Mouse (Mus musculus) skeletal muscle tissue, adult 2 months (tissue): ENCODE results near the gene Pakap.

Experiments
- DNase-seq: peaks from one replicate; pipeline ENCODE4 v3.0.0-alpha.2; 2012; ENCODE audit warnings: low read depth, low spot score

Gene Pakap

DNA sequence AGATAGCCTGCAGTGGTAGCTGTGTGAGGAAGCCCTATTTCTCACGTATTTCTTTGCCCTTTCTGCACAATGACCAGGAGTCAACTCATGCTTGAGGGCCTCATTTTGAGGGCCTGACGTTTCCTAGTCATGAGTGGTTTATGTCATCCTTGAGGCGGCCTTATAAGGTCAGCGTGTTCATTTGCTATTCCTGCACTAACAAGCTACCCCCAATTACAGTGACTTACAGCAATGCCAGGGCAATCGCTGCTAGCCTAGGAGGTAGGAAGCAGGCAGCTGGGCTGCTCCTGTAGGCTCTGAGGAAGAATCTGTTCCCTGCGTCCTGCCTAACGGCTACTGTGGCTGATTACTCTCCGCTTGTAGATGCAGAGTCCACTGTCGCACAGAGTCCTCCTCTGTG, 269.1 kb downstream of the Pakap start:
- DNase-seq, result no peak

DNA sequence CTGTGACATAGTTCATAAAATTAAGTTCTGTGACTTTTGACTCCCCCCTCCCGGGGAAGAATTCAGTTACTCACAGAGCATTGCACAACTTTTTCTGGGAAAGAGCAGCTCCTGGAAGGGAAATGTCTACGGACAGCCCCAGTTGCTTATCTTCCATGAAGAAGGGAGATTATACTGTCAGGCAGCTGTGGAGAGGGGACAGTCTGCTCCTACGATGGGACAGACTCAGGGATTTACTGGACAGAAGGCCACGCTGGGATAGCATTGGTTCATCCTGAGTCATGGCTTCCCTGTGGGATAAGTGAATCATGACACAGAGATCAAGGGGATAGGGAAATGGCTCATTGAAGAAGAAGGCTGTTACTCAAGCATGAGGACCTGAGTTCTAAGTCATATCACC, 271.4 kb downstream of the Pakap start:
- DNase-seq, result peak; percentile 42

DNA sequence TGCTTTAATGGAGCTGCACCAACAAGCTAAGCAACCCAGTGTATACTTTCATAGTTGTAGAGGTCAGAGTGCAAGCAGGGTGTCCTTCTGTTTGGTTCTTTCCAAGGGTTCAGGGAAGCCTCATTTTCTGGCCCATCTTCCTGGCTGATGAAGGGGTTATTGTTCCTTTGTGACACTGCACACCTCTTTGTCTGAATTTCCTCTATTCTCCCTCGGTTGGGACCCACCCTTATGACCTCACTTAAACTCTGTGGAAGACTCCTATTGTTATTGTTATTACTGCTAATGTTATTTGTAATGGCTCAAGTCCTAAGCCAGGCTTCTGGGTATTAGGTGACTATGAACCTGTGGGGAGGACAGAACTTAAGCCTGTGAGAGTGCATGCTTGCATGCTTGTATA, 273.9 kb downstream of the Pakap start:
- no peak for DNase-seq

DNA sequence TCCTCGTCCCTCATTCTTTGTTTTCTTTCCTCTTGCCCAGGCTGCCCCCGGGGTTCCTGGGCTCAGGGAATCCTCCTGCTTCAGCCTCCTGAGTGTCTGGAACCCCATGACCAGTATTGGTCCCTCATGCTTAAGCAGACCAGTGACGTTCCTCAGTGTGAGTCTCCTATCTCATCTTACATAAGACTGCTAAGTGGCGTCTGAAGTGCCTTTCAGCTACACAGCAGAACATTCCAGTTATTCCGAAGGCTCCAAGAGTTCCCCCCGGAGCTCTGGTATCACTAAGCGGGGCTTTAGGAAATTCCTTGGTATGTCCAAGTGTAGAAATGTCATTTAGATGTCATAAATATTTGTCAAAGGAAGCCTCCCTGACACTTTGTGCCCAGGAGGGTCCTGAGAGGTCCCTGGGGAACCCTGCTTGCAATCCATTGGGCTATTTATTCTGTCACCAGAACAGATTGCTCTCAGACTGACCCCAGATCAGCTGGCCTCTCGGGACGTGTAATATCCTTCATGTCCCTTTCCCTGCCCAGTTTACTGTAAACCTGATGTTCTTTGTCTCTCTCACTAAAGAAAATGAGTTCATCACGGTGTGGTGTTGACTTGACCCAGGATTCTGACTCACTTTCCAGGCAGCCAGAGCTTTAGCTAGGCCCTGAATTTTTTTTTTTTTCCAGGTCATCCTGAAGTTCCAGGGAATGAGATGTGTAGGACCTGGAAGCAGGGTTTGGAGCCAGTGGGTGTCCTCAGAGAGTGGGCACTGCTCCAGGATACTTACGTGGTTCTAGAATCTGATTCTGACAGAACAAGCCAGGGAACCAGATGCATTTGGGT, 274.7 kb downstream of the Pakap start:
- DNase-seq, result no peak

DNA sequence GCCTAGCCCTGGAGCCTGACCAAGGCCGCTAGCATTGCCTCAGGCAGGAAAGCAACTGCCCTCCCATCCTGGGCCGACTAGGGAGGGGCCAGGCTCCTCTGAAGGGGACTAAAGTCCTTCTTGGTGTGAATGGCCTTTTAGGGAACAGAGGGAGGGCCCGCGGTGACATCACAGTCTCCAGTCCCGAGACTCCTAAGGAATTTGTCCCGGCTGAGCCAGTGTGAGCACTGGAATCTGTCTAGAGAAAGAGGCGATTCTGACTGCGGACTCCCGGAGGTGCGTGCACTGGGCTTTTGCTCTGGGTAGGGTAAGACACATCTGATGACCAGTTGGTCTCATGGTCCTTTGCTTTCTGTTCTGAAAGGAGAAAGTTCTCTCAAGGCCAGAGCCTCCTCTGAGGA, 277.1 kb downstream of the Pakap start:
- DNase-seq, result peak; percentile 76

DNA sequence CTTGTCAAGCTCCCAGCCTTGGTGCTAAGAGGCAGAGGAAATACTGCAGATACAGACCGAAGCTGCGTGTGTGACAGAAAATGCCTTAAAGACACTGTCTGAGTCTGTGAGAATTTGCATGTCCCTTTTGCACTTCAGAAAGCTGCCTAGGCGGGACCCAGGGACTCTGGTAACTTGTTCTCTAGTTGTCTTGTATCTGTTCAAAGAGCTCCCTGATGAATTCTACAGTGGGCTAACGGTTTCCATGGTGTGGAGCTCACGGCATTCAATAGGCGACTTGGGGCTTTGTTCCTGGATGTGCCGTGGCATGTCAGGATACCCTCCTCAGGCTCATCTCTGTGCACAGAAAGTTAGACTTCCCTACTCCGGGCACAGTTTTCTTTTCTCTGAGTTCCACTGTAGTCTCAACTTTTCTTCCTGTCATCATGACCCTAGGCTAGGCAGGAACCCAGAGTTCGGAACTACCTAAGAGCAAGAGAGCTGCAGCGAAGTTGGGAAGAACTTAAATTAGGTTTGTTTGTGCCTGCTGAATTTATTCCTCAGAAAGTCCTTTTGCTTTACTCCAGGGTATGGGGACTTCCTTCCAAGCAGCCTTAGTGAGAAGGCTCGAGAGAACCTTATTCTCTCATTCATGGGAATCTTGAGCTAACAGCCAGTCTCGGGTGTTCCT, 277.7 kb downstream of the Pakap start:
- DNase-seq, result no peak

DNA sequence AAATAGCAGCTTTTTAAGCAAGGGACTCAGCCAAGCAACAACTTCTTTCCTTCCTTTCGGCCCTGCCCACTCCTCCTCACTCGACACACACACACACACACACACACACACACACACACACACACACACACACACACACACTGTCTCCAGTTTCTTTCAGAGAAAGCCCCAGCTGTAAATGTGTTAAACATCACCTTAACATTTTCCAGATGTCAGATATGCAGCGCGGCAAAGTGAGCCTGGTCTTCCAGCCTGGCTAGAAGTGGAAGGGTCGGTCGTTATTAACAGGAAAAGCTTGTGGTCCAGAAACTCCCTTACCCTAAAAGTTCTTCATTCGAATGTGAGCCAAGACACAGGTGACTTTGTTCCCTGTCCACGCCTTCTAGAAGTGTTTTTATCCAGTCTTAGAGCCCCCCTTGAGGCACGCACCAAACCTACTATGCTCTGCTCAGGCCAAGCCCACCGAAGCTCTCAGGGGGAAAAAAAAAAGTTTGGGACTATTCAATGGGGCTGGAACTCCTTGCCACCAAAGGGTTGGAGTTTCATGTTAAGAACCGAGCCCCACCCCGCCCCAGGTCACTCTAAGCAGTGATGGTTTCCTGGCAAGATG, 278.5 kb downstream of the Pakap start:
- DNase-seq, result no peak

DNA sequence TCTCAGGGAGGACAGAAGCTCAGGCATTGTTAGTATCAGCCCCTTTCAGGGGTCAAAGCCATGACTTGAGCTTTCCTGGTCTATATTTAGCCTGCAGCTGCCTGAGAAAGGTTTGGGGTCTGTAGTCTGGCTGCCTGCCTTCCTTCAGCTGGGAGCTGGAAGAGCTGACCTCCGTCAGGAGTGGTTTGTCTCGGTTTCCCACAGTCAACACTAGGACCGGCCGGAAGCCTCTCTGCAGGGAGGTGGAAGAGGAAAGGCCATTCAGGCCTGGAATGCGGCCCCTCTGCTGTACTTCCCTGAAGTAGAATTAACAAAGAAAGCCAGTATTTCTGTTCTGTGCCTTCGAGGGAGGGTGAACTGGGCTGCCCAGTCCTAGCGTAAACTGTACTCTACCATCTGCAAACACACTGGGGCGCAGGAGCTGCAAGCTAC, 279.0 kb downstream of the Pakap start:
- no peak for DNase-seq

DNA sequence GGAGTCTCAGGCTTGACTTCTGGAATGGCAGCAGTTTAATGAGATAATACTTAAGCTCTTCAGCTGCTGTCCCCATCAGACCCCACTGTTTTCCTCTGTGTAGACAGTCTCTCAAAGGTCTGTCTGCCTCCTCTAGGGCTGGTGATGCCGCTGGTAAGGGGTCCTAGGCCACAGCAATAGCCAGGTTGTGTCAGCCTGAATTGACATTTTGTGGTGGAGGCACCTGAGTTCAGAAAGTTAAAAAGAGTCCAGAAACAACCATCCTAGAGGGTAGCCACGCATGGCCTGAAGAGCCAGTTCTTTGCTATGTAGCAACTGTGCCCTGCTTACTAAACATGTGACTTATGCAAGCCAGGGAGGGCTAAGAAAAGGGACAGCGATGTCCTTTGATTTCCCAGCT, 279.7 kb downstream of the Pakap start:
- DNase-seq, result no peak

DNA sequence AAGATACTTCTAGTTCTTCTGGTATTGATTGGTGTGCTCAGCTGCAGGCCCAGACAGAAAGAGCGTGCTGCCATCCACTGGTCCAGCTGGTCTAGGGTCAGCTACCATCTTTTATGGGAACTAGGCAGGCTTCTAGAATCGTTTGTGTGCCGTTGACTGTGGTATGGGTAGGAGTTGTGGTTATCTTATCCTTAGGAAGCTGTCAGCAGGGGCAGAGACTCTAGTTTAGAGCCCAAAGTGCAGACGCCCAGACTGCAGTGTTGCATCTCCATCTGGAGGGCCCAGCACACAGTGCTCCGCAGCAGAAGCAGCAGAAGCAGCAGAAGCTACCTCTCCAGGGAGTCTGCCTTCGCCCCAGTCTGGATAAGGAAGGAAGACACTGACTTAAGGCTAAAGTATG, 281.5 kb downstream of the Pakap start:
- no peak for DNase-seq

DNA sequence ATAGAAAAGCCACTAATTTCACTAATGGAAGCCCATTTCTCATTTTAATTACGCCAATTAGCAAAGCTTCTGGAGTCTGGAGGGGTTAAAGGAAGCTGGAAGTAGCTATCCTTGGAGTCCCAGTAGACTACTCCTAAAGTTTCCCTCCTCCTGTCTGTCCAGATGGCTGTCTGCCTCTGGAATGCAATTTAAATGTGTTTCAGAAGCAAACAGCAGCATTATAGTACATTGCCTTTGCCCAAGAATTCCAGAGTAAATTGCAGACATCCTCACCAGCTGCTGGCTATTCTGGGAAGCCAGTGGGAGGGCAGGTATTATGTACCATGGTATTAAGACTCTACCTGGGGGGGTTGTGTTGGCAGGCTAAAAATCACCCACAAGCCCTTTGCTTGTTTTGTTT, 283.8 kb downstream of the Pakap start:
- no peak for DNase-seq

DNA sequence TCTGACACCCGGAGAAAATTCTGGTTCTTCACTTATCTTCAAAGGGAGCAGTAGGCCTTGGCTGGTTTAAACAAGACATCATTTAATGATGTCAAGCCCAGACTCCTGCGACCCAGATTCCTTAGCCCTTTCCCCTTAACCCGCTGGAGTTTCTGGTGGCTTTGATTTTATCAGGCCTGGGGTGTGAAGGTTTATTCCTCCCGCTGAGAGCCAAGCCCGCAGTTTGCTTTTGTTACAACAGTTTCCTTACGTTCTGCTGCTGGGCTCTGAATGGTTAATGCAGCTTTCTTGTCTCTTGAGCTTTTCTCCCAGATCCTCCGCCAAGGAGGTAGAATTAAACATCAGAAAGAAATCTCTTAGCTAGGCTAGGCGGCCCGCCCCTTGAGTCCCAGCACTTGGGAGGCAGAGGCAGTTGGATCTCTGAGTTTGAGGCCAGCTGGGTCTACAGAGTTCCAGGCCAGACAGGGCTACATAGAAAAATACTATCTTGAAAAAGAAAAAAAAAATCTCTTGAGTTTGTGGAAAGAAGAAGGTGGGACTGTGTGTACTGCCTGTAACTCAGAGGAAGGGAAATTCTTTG, 284.6 kb downstream of the Pakap start:
- DNase-seq, result no peak

DNA sequence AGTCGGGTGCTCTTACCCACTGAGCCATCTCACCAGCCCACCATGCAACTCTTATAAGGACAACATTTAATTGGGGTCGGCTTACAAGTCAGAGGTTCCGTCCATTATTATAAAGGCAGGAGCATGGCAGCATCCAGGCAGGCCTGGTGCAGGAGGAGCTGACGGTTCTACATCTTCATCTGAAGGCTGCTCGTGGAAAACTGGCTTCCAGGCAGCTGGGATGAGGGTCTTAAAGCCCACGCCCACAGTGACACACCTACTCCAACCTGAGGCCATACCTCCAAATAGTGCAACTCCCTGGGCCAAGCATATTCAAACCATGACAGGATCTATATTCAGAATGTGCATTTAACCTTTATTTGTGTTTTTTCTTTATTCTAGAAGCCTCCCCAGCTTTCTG, 286.2 kb downstream of the Pakap start:
- DNase-seq, result no peak

DNA sequence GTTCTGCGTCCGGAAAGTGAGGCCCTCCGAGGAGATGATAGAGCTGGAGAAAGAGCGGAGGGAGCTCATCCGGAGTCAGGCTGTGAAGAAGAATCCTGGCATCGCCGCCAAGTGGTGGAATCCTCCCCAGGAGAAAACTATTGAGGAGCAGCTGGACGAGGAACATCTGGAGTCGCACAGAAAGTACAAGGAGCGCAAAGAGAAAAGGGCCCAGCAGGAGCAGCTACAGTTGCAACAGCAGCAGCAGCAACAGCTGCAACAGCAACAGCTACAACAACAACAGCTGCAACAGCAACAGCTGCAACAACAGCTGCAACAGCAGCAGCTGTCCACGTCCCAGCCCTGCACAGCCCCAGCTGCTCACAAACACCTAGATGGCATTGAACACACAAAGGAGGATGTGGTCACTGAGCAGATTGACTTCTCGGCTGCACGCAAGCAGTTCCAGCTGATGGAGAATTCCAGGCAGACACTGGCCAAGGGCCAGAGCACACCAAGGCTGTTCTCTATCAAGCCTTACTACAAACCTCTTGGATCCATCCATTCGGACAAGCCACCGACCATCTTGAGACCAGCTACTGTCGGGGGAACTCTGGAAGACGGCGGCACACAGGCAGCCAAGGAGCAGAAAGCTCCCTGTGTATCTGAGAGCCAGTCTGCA, 287.4 kb downstream of the Pakap start:
- DNase-seq, result no peak

DNA sequence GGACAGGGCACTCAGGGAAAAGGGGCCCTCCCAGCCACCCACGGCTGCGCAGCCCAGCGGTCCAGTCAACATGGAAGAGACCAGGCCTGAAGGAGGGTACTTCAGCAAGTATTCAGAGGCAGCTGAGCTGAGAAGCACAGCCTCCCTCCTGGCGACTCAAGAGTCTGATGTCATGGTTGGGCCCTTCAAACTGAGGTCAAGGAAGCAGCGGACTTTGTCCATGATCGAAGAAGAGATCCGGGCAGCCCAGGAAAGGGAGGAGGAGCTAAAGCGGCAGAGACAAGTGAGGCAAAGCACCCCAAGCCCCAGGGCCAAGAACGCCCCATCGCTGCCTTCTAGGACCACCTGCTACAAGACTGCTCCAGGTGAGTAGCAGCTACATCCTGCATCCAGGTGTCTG, 288.7 kb downstream of the Pakap start:
- DNase-seq, result no peak

DNA sequence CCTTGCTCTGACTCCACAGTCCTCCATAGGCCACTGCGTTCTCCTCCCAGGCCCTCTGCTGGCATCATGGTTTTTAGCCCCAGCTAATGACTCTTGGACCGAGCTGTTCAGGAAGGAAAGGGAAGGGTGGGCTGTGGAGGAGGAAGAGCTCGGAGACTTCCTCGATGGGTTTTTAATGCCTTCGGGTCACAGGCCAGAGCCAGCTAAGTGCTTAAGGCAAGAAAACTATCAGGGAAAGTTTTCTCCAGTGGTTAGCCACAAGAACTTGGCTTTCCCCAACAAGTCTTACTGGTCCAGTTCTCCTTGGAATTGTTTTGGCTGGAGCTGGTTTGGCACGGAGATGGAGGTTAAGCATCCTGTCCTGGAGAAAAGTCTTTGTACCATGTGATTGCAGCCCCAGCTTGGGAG, 292.2 kb downstream of the Pakap start:
- peak; percentile 87 for DNase-seq

DNA sequence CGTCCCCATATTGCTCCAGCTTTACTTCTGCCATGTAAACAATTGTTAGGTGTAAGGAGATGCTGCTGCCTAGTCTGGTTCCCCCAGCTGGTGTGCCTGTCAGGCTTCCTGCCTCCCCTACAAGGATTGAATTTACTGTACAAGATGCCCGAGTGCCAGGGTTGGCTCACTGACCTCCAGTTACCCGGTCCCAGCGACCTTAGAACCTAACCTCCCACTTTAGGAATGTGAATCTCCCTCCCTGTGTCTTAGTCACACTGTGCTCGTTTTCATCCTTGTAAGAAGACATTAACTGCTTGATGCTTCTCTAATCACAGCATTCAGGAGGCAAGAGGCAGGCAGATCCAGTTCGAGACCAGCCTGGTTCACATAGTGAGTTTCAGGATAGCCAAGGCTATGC, 293.2 kb downstream of the Pakap start:
- no peak for DNase-seq

DNA sequence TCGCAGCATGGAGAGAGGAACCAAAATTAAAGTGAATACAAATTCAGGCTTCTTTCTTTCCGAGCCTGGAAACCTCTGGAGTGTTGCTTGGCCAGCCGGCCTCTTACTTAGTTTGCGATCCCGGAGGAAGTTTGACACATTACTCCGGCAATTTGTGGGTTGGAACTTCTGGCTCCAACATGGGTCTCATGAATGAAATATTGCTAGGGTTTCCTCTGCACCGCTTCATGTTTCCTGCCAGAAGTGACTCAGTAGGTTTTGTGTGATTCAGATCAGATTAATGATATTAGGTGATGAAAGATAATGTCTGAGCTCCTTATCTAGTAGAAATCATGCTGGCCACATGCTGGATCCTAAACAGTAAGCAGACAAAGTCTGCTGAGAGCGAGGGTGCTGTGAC, 293.9 kb downstream of the Pakap start:
- DNase-seq, result peak; percentile 64

DNA sequence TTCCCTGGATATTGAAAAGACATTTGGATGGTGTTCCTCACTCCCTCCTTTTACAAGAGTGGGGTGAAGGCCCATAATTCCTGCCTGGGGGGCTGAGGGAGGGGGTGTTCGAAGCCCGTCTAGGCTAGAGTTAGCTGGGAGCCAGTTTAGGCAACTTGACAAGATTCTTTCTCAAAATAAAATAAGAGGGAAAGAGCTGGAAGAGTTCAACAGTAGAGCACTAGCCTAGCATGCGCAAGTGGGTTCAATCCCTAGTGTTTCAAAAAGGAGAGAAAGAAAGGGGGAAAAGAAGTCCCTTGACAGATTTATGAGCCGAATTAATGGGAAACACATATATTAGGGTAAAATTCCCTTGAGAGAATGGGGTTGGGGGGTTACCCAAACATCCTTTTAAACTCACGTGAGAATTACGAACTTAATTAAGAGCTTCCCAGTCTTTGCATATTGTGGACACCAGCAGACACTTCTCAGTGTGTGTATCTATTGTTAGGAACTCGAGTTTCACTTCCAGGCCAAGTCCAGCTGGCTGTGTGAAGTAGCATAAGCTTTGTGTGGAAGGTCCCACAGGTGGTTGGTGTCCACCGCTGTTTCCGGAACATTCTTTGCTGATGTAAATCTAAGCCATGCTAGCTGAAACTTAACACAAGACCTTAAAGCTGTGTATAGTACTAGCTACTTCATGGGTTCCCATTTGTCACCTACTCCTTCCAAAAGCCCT, 294.4 kb downstream of the Pakap start:
- DNase-seq, result no peak

DNA sequence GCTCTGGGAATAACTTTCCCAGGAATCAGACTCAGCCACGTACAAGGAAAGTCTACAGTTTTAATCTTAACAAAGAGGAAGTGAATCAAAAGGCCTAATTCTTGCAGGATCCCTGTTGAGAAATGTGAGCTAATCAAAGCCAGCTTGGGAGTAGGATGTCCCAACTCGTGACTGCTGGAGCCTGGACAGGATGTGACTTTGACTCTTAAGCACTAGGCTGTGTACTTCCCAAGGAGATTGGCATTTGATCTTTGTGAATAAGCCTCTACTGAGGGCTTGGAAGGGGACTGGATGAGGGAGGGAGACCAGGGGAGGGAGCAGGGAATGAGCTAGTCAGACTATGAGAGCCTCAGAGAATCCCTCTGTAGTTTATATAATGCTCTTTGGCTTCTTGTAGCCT, 298.1 kb downstream of the Pakap start:
- DNase-seq, result peak; percentile 54

DNA sequence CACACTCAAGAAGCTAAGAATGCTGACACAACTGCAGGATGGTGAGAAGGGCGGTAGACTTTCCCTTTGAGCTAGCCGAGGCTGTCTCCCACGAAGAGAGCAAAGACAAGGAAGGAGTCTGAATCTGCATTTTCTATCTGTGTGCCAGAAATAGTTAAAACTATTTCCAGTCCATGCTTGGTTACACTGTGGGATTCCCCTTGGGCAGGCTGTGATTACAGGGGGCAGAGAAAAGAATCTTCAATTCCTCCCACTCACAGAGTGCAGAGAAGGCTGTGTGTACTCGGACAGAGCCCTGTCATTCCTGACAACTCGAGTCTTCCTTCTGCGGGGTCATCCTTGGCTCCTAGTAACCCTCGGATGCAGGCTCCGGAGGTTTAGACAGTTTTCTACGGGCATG, 299.0 kb downstream of the Pakap start:
- no peak for DNase-seq
